Mouse (Mus musculus) heart, postnatal 0 days (tissue): ENCODE measurements around the gene B020031M17Rik.
"Not testable (repeated sequence)": the region's sequence is repeated elsewhere in the genome, so short reads cannot be mapped to it uniquely, and the experiment has no call there.

ENCODE experiments used
- CTCF ChIP-seq: IDR thresholded peaks from 2 replicates; pipeline ENCODE4 v1.5.1; 2016; ENCODE audit warnings: antibody characterized with exemption, control low read depth, low read depth
- EP300 ChIP-seq: IDR thresholded peaks from 2 replicates; pipeline ENCODE4 v1.6.1; 2016; ENCODE audit warnings: antibody characterized with exemption, low read depth

GRCm38 (mm10) chr13:119916449-119916848, 34.2 kb downstream of the B020031M17Rik start:
- TF ChIP-seq CTCF, EP300: not testable (repeated sequence)
